Mouse (Mus musculus) lung, adult 2 months (tissue): ENCODE results near the gene Greb1. TPM values are rescaled to one million over a fixed set of nuclear protein-coding genes. Genes with fewer than 3 reads are reported as not detected.

ENCODE experiments used
- DNase-seq: peaks from one replicate; pipeline ENCODE4 v3.0.0; 2022
- H3K4me1 ChIP-seq: fragments of 200-500 bp; 2 replicates; pipeline ENCODE4 v1.6.1; 2011; ENCODE audit warnings: low read length; ENCODE audit not compliant: control insufficient read depth, insufficient read depth
- H3K4me3 ChIP-seq: fragments of 200-500 bp; replicated peaks from 2 replicates; pipeline ENCODE3; 2011; ENCODE audit warnings: low read depth, mild to moderate bottlenecking, control low read depth, low read length; ENCODE audit errors: extremely low read depth
- CTCF ChIP-seq: fragments of 200-500 bp; IDR thresholded peaks from 2 replicates; pipeline ENCODE4 v1.5.1; 2011; ENCODE audit warnings: mild to moderate bottlenecking, low read length, control low read depth; ENCODE audit not compliant: insufficient read depth
- POLR2A ChIP-seq: fragments of 200-500 bp; IDR thresholded peaks from 2 replicates; pipeline ENCODE4 v1.6.1; 2011; ENCODE audit warnings: low read depth, mild to moderate bottlenecking, control low read depth, low read length, borderline replicate concordance; ENCODE audit errors: extremely low read depth
- WGBS: fragments of 180-500 bp; shearing (Covaris S2); methylation state at CpG from one replicate; pipeline ENCODE4 v1.1.7; 2018; 5-methylcytosine and 5-hydroxymethylcytosine counted together
- polyA plus RNA-seq: library from polyadenylated mRNA; depleted of rRNA; stranded (reverse); fragments of >200 nt; gene quantifications from 2 replicates; pipeline ENCODE4 v1.2.3, GENCODE M21; 2012

Greb1 gene
- polyA plus RNA-seq, 1 experiment = 0.64 TPM

GRCm38 (mm10) chr12:16648273-16648672 is 152.4 kb downstream of the Greb1 start:
- 82% methylated on average over 6 of the region's 6 CpGs for WGBS
- H3K4me1 ChIP-seq = no peaks in the 10 kb centered on the region
- H3K4me3 ChIP-seq = no peak overlapping the region
- DNase-seq = no peak
- TF ChIP-seq CTCF = no peak

- TF ChIP-seq POLR2A (no peak), CTCF (no peak)
- WGBS = 43% methylated on average over 9 of the region's 9 CpGs
- DNase-seq = no peak
- Histone ChIP-seq H3K4me3 (no peak overlapping the region), H3K4me1 (no peaks in the 10 kb centered on the region)
Measured at GRCm38 (mm10) chr12:16646780-16647409, 153.8 kb downstream of the Greb1 start.

GRCm38 (mm10) chr12:16644698-16645097 is 156.0 kb downstream of the Greb1 start:
- no peak for DNase-seq
- H3K4me1 ChIP-seq = no peaks in the 10 kb centered on the region
- H3K4me3 ChIP-seq = no peak overlapping the region
- WGBS = 60% methylated on average over 8 of the region's 8 CpGs
- no peak for TF ChIP-seq CTCF
- TF ChIP-seq POLR2A = no peak

DNA sequence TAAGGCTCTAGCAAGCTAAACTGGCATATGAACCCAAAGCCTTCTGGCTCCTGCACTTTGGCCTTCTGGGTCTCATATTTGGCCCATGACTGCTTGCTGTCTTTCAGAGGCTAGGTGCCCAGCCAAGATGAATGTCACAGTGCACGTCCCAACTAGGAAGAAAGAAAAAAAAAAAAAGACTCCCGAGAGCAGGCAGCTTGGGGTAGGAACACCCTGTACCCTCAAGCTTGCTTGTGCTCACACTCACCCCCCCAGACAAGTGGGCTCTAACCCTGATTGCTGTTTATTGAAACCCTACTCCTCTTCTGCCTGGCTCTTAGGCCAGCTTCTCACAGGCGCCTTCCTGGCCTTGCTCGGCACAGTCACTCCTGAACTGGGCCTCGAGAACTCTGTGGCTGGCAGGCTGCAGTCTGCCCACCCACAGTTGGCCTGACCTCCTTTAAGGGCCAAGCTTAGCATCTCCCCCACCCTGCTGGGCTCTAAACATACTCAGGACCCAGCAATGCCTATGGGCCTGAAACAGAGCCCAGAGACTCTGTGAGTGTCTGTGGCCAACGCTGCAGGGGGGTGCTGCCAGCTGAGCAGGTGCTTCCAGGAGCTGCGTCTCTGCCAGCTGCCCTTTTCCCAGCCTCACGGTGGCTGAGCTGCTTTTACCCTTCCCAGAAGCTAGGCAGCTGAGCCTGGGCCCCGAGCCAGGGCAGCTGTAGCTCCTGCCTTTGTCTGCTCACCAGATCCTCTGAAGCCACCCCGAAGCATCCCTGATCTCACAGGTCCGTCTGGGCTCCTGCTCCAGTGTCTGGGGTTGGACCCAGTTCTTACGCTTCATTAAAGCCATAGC is 157.0 kb downstream of the Greb1 start:
- 45% methylated on average over 12 of the region's 12 CpGs for WGBS
- no peak for DNase-seq
- Histone ChIP-seq H3K4me3 (no peak overlapping the region), H3K4me1 (no peaks in the 10 kb centered on the region)
- no peak for TF ChIP-seq CTCF
- TF ChIP-seq POLR2A = no peak

GRCm38 (mm10) chr12:16642000-16642399 is 158.7 kb downstream of the Greb1 start:
- no peak overlapping the region for H3K4me3 ChIP-seq
- 61% methylated on average over 5 of the region's 5 CpGs for WGBS
- H3K4me1 ChIP-seq = no peaks in the 10 kb centered on the region
- TF ChIP-seq POLR2A (no peak), CTCF (peak; percentile 38)
- no peak for DNase-seq

GRCm38 (mm10) chr12:16640075-16640474 is 160.6 kb downstream of the Greb1 start:
- 81% methylated on average over 6 of the region's 6 CpGs for WGBS

GRCm38 (mm10) chr12:16639078-16639771 is 161.5 kb downstream of the Greb1 start:
- DNase-seq = no peak

More at GRCm38 (mm10) chr12:16640075-16640474, 160.6 kb downstream of the Greb1 start:
- DNase-seq = no peak
- no peak overlapping the region for H3K4me3 ChIP-seq
- no peaks in the 10 kb centered on the region for H3K4me1 ChIP-seq
- no peak for TF ChIP-seq POLR2A
- TF ChIP-seq CTCF = no peak

GRCm38 (mm10) chr12:16635816-16636215 is 164.9 kb downstream of the Greb1 start:
- TF ChIP-seq POLR2A (no peak), CTCF (no peak)
- WGBS = 60% methylated on average over 6 of the region's 6 CpGs
- DNase-seq = no peak
- 0 out of 2 replicates have a peak, but pooled peaks cover 2% of the 10 kb centered on the region for H3K4me1 ChIP-seq
- no peak overlapping the region for H3K4me3 ChIP-seq

More at GRCm38 (mm10) chr12:16639078-16639771, 161.5 kb downstream of the Greb1 start:
- Histone ChIP-seq H3K4me3 (no peak overlapping the region), H3K4me1 (no peaks in the 10 kb centered on the region)
- 62% methylated on average over 12 of the region's 12 CpGs for WGBS
- peak; percentile 49; the same call in 1 of the 2 replicates for TF ChIP-seq CTCF
- TF ChIP-seq POLR2A = no peak

- 45% methylated on average over 14 of the region's 14 CpGs for WGBS
- DNase-seq = peak; percentile 71
- Histone ChIP-seq H3K4me3 (no peak overlapping the region), H3K4me1 (peaks cover 2% of the 10 kb centered on the region; the same call in 1 of the 2 replicates)
- TF ChIP-seq CTCF (peak; percentile 76), POLR2A (no peak)
Measured at GRCm38 (mm10) chr12:16634075-16634813, 166.4 kb downstream of the Greb1 start.
